Mouse (Mus musculus) layer of hippocampus, adult 9-11 months (tissue): ENCODE data around the gene Klf11.
"Not testable (repeated sequence)": the region's sequence is repeated elsewhere in the genome, so short reads cannot be mapped to it uniquely, and the experiment has no call there.

ENCODE experiments used
- DNase-seq: peaks from one replicate; pipeline ENCODE4 v3.0.0; 2022

The Klf11 gene

GRCm38 (mm10) chr12:24654065-24654862, 3.2 kb downstream of the Klf11 start:
- DNase-seq = no peak

- DNase-seq = no peak
Observed at GRCm38 (mm10) chr12:24656436-24656835, 5.4 kb downstream of the Klf11 start.

GRCm38 (mm10) chr12:24658998-24659397, 7.9 kb downstream of the Klf11 start:
- no peak for DNase-seq

GRCm38 (mm10) chr12:24659923-24660322, 8.8 kb downstream of the Klf11 start:
- DNase-seq = no peak

GRCm38 (mm10) chr12:24661100-24661499, 10.0 kb downstream of the Klf11 start:
- DNase-seq = no peak

- DNase-seq = no peak
Observed at GRCm38 (mm10) chr12:24662131-24662530, 11.1 kb downstream of the Klf11 start.

- DNase-seq = peak; percentile 18
Observed at GRCm38 (mm10) chr12:24680096-24680491, 29.0 kb downstream of the Klf11 start.

GRCm38 (mm10) chr12:24680492-24681285, 29.6 kb downstream of the Klf11 start:
- DNase-seq = peak; percentile 26

- no peak for DNase-seq
Observed at GRCm38 (mm10) chr12:24681286-24682023, 30.4 kb downstream of the Klf11 start, which contains the start of gene Cys1. Gene Cys1 (minus strand): TSS chr12:24681813.

GRCm38 (mm10) chr12:24682563-24682962, 31.5 kb downstream of the Klf11 start:
- peak; percentile 53 for DNase-seq

- no peak for DNase-seq
Observed at GRCm38 (mm10) chr12:24683461-24683860, 32.4 kb downstream of the Klf11 start.

GRCm38 (mm10) chr12:24686038-24686695, 35.1 kb downstream of the Klf11 start:
- no peak for DNase-seq

- no peak for DNase-seq
Observed at GRCm38 (mm10) chr12:24686696-24687346, 35.7 kb downstream of the Klf11 start.

GRCm38 (mm10) chr12:24690351-24690750, 39.3 kb downstream of the Klf11 start:
- DNase-seq = no peak

GRCm38 (mm10) chr12:24696500-24697483, 45.7 kb downstream of the Klf11 start:
- peak; percentile 69 for DNase-seq

- no peak for DNase-seq
Observed at GRCm38 (mm10) chr12:24697484-24698204, 46.6 kb downstream of the Klf11 start.

- no peak for DNase-seq
Observed at GRCm38 (mm10) chr12:24698514-24698913, 47.4 kb downstream of the Klf11 start.

- DNase-seq = no peak
Observed at GRCm38 (mm10) chr12:24699578-24699977, 48.5 kb downstream of the Klf11 start.

- DNase-seq = not testable (repeated sequence)
Observed at GRCm38 (mm10) chr12:24701621-24702020, 50.5 kb downstream of the Klf11 start.

- no peak for DNase-seq
Observed at GRCm38 (mm10) chr12:24703013-24703412, 51.9 kb downstream of the Klf11 start.
